Mouse (Mus musculus) lung, embryonic 14.5 days (tissue): ENCODE measurements around the gene Ddx58. TPM values are rescaled to one million over a fixed set of nuclear protein-coding genes. Genes with fewer than 3 reads are reported as not detected.
A peak's percentile ranks its signal among the peaks of the same experiment; 100 is the strongest.

Source experiments
- ATAC-seq: fragments of 200-750 bp; cut with Nextera tagmentation; 2 replicates; pipeline ENCODE4 v1.8.0; 2017; ENCODE audit warnings: mild to moderate bottlenecking, moderate TSS enrichment, moderate library complexity; ENCODE audit not compliant: insufficient read depth
- DNase-seq: peaks from one replicate; pipeline ENCODE4 v3.0.0-alpha.2; 2015
- H3K27ac ChIP-seq: fragments of 300-500 bp; sonication (generic); 2 replicates; pipeline ENCODE4 v1.5.1; 2014; ENCODE audit warnings: low read depth, mild to moderate bottlenecking, moderate library complexity
- H3K27me3 ChIP-seq: fragments of 300-500 bp; sonication (generic); 2 replicates; pipeline ENCODE4 v1.6.1; 2014; ENCODE audit warnings: low read length, control low read depth; ENCODE audit not compliant: insufficient read depth
- H3K36me3 ChIP-seq: fragments of 300-500 bp; sonication (generic); 2 replicates; pipeline ENCODE4 v1.6.1; 2014; ENCODE audit warnings: control low read depth; ENCODE audit not compliant: insufficient read depth
- H3K4me1 ChIP-seq: fragments of 300-500 bp; sonication (generic); 2 replicates; pipeline ENCODE4 v1.6.1; 2014; ENCODE audit warnings: antibody characterized with exemption, control low read depth; ENCODE audit not compliant: insufficient read depth
- H3K4me2 ChIP-seq: fragments of 300-500 bp; sonication (generic); 2 replicates; pipeline ENCODE4 v1.6.1; 2014; ENCODE audit warnings: mild to moderate bottlenecking
- H3K4me3 ChIP-seq: fragments of 300-500 bp; sonication (generic); 2 replicates; pipeline ENCODE4 v1.5.1; 2014; ENCODE audit warnings: low read depth, low read length
- H3K9ac ChIP-seq: fragments of 300-500 bp; sonication (generic); 2 replicates; pipeline ENCODE4 v1.6.1; 2014
- H3K9me3 ChIP-seq: fragments of 300-500 bp; sonication (generic); 2 replicates; pipeline ENCODE4 v1.6.1; 2016; ENCODE audit warnings: low read depth, low read length, control low read depth
- CTCF ChIP-seq: IDR thresholded peaks from 2 replicates; pipeline ENCODE4 v1.5.1; 2016; ENCODE audit warnings: antibody characterized with exemption, low read depth
- WGBS: fragments of 180-500 bp; shearing (Covaris S2); extraction: QIAGEN DNeasy Blood & Tissue Kit; methylation state at CpG from one replicate; pipeline ENCODE4 v1.1.7; 2014; 5-methylcytosine and 5-hydroxymethylcytosine counted together
- polyA plus RNA-seq: library from polyadenylated mRNA; unstranded; fragments of >200 nt; fragmentation: Nextera tagmentation; extraction: Ambion mirVana; gene quantifications from 2 replicates; pipeline ENCODE4 v1.2.1, GENCODE M21; 2014

Ddx58 gene
- polyA plus RNA-seq, 1 experiment from 2014 or later, result 7.6 TPM

GRCm38 (mm10) chr4:40236829-40237228 lies 2.8 kb downstream of the Ddx58 start:
- DNase-seq (no peak), ATAC-seq (no peak)
- 81% methylated on average over 4 of the region's 4 CpGs for WGBS
- Histone ChIP-seq H3K27ac (no peak overlapping the region), H3K9me3 (no peaks in the 10 kb centered on the region), H3K27me3 (no peaks in the 10 kb centered on the region), H3K4me2 (no peak overlapping the region), H3K36me3 (0 out of 2 replicates have a peak, but pooled peaks cover 4% of the 10 kb centered on the region), H3K4me1 (no peaks in the 10 kb centered on the region), H3K4me3 (no peak overlapping the region), H3K9ac (no peak overlapping the region)
- TF ChIP-seq CTCF, result no peak

GRCm38 (mm10) chr4:40234256-40234655 lies 5.4 kb downstream of the Ddx58 start:
- H3K36me3 ChIP-seq, result 0 out of 2 replicates have a peak, but pooled peaks cover 7% of the 10 kb centered on the region
- H3K9ac ChIP-seq, result no peak overlapping the region
- DNase-seq, result no peak
- no peaks in the 10 kb centered on the region for H3K27me3 ChIP-seq
- H3K9me3 ChIP-seq, result no peaks in the 10 kb centered on the region
- H3K4me1 ChIP-seq, result no peaks in the 10 kb centered on the region
- no peak overlapping the region for H3K27ac ChIP-seq
- no peak for TF ChIP-seq CTCF
- no peak overlapping the region for H3K4me2 ChIP-seq
- WGBS, result 79% methylated on average over 6 of the region's 6 CpGs
- no peak overlapping the region for H3K4me3 ChIP-seq
- no peak for ATAC-seq

- no peak overlapping the region for H3K4me3 ChIP-seq
- no peak overlapping the region for H3K4me2 ChIP-seq
- H3K4me1 ChIP-seq, result no peaks in the 10 kb centered on the region
- no peak overlapping the region for H3K9ac ChIP-seq
- no peaks in the 10 kb centered on the region for H3K27me3 ChIP-seq
- no peaks in the 10 kb centered on the region for H3K9me3 ChIP-seq
- 0 out of 2 replicates have a peak, but pooled peaks cover 7% of the 10 kb centered on the region for H3K36me3 ChIP-seq
- WGBS, result 90% methylated on average over 7 of the region's 7 CpGs
- no peak for TF ChIP-seq CTCF
- ATAC-seq, result no peak
- DNase-seq, result no peak
- no peak overlapping the region for H3K27ac ChIP-seq
Measured at GRCm38 (mm10) chr4:40233062-40233664, 6.5 kb downstream of the Ddx58 start.

DNA sequence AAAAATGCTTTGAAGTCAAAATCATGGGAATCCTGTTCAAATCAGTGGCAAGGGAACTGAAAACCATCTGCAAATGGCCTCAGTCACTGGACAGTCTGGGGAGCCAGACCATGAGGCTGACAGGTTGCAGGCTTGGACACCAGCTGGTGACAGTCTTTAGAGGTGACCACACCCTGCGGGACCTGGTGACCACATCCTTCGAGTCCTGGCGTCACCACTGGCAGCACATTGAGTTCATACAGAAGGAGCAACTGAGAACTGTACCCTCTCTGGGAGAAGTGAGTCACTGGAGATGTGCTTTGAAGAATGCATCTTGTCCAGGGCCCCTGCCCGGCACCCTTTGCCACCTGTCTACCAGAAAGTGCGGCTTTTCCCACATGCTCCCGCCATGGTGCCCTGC lies 9.9 kb downstream of the Ddx58 start:
- Histone ChIP-seq H3K4me1 (no peaks in the 10 kb centered on the region), H3K9ac (no peak overlapping the region), H3K27me3 (no peaks in the 10 kb centered on the region), H3K9me3 (no peaks in the 10 kb centered on the region), H3K36me3 (0 out of 2 replicates have a peak, but pooled peaks cover 5% of the 10 kb centered on the region), H3K4me2 (no peak overlapping the region), H3K27ac (no peak overlapping the region), H3K4me3 (no peak overlapping the region)
- ATAC-seq, result no peak
- DNase-seq, result no peak
- 91% methylated on average over 6 of the region's 6 CpGs for WGBS
- TF ChIP-seq CTCF, result no peak

- Histone ChIP-seq H3K4me1 (no peaks in the 10 kb centered on the region), H3K9me3 (no peaks in the 10 kb centered on the region), H3K4me2 (no peak overlapping the region), H3K27ac (no peak overlapping the region), H3K9ac (no peak overlapping the region), H3K27me3 (no peaks in the 10 kb centered on the region), H3K36me3 (0 out of 2 replicates have a peak, but pooled peaks cover 3% of the 10 kb centered on the region), H3K4me3 (no peak overlapping the region)
- no peak for ATAC-seq
- TF ChIP-seq CTCF, result no peak
- no peak for DNase-seq
- whole genome bisulfite sequencing, result 85% methylated on average over 7 of the region's 7 CpGs
Measured at GRCm38 (mm10) chr4:40227886-40228285, 11.7 kb downstream of the Ddx58 start.

GRCm38 (mm10) chr4:40227131-40227530 lies 12.5 kb downstream of the Ddx58 start:
- 75% methylated on average over 11 of the region's 11 CpGs for WGBS
- DNase-seq, result no peak
- H3K4me3 ChIP-seq, result no peak overlapping the region
- no peaks in the 10 kb centered on the region for H3K9me3 ChIP-seq
- ATAC-seq, result no peak
- TF ChIP-seq CTCF, result no peak
- H3K4me1 ChIP-seq, result no peaks in the 10 kb centered on the region
- H3K27ac ChIP-seq, result no peak overlapping the region
- no peak overlapping the region for H3K9ac ChIP-seq
- no peak overlapping the region for H3K4me2 ChIP-seq
- H3K36me3 ChIP-seq, result 0 out of 2 replicates have a peak, but pooled peaks cover 3% of the 10 kb centered on the region
- no peaks in the 10 kb centered on the region for H3K27me3 ChIP-seq

GRCm38 (mm10) chr4:40226095-40226494 lies 13.5 kb downstream of the Ddx58 start:
- H3K36me3 ChIP-seq, result 0 out of 2 replicates have a peak, but pooled peaks cover 3% of the 10 kb centered on the region
- H3K9ac ChIP-seq, result no peak overlapping the region
- DNase-seq (peak; percentile 57), ATAC-seq (peak; percentile 47; the same call in 1 of the 2 replicates)
- TF ChIP-seq CTCF, result no peak
- no peaks in the 10 kb centered on the region for H3K27me3 ChIP-seq
- no peak overlapping the region for H3K27ac ChIP-seq
- no peak overlapping the region for H3K4me2 ChIP-seq
- H3K4me1 ChIP-seq, result no peaks in the 10 kb centered on the region
- no peaks in the 10 kb centered on the region for H3K9me3 ChIP-seq
- WGBS, result 33% methylated on average over 5 of the region's 5 CpGs
- no peak overlapping the region for H3K4me3 ChIP-seq
